Mouse (Mus musculus) brain, embryonic 14.5 days (tissue): ENCODE measurements around the gene Faxc.
A peak's percentile ranks its signal among the peaks of the same experiment; 100 is the strongest.

ENCODE experiments used
- CTCF ChIP-seq: fragments of 200-500 bp; IDR thresholded peaks from 2 replicates; pipeline ENCODE4 v1.5.1; 2012; ENCODE audit warnings: inconsistent platforms, mild to moderate bottlenecking, moderate library complexity, borderline replicate concordance; ENCODE audit not compliant: insufficient read depth, insufficient read length; ENCODE audit errors: extremely low read depth
- POLR2A ChIP-seq: fragments of 200-500 bp; IDR thresholded peaks from 2 replicates; pipeline ENCODE4 v1.6.1; 2012; ENCODE audit warnings: mild to moderate bottlenecking, inconsistent platforms, borderline replicate concordance; ENCODE audit not compliant: poor library complexity, insufficient read depth, insufficient read length, severe bottlenecking; ENCODE audit errors: extremely low read depth

DNA sequence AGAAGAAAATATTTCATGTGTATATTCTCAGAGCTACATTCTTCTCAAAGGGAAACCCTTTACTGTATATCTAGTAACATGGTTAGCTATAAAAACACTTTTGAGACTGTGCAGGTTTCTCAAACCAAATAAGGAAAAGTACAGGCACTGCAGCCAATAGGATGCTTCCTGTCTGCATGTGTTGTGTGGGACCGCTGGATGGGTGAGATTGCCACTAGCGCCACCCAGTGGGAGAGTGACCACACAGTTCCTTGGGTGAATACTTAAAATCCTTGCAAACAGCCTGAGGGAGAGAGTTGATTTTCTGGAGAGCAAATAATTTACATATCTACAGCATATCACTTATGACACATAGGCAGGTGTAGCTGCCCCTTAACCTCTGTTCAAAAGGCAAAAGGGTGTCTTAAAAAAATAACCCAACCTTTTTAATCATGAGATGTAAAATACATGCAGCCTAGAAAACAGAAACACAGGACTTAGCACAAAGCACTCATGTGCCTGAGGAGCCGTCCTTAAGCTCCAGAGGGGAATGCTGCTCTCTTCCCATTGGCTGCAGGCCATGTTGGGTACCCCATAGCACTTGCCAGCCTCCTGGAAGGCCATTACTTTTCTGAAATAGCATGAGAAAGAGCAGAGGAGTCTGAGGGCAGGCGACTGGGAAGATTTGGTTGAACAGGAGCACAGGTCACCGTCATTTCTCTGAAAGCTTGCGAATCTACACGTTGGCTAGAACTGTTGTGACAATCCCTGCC lies 26.6 kb downstream of the Faxc start:
- TF ChIP-seq POLR2A (no peak), CTCF (peak; percentile 68)
